In the genomic region with DNA sequence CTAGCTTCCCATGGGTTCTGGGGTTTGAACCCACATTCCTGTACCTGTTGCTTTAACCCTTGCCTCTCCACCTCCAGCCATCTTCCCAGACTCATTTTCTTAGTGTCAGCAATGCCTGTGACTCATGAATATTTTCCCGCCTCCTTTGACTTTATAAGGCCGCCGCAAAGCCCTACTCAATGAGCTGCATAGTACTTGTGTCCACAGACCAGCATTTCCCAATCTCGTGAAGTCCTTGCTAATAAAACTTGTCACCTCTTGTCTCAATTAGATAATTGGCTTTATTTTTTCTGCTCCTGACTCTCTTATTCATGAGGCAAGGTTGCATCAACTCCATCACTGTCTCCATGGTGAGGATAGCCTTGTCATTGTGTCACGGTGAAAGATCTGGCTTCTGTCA, we compare ENCODE assay signal across 36 mouse cellular contexts. TPM values are rescaled to one million over a fixed set of nuclear protein-coding genes. Genes with fewer than 3 reads are reported as not detected.
"Had no signal": no experiment of that assay in that cellular context is flagged by ENCODE, and none has a peak within 500 bp of the region (broad histone marks: within the 10 kb centered on the region; RNA-seq: fewer than 3 reads in every experiment).

No protein-coding gene starts in this region.

- DNase-seq: heart, postnatal 10 days; heart, postnatal 36 days; heart, postnatal 4 days; kidney, adult 11 months; kidney, adult 18-20 months; kidney, adult 2 months; kidney, adult 8-10 months; kidney, adult 9 months; kidney, postnatal 10 days; kidney, postnatal 14 days; kidney, postnatal 25 days; kidney, postnatal 36 days; kidney, postnatal 4 days; layer of hippocampus, adult 9-11 months; layer of hippocampus, postnatal 36 days had no signal

- H3K9me3 ChIP-seq: heart, embryonic 13.5 days; heart, embryonic 15.5 days; hindbrain, embryonic 10.5 days; hindbrain, embryonic 12.5 days; hindbrain, embryonic 13.5 days; hindbrain, embryonic 15.5 days; intestine, embryonic 15.5 days; kidney, embryonic 15.5 days had no signal

- H3K27ac ChIP-seq: heart, embryonic 13.5 days; heart, embryonic 15.5 days; hindbrain, embryonic 10.5 days; hindbrain, embryonic 12.5 days; hindbrain, embryonic 13.5 days; hindbrain, embryonic 14.5 days; hindbrain, embryonic 15.5 days; hindbrain, postnatal 0 days; intestine, embryonic 15.5 days; kidney, embryonic 15.5 days; kidney, postnatal 0 days; layer of hippocampus, adult 2 months; left cerebral cortex, adult 2 months had no signal

- H3K4me2 ChIP-seq: heart, embryonic 11.5 days; heart, embryonic 13.5 days; heart, embryonic 15.5 days; hindbrain, embryonic 12.5 days; hindbrain, embryonic 13.5 days; hindbrain, embryonic 14.5 days; hindbrain, embryonic 15.5 days; intestine, embryonic 15.5 days; kidney, embryonic 15.5 days had no signal

- H3K9ac ChIP-seq: heart, embryonic 13.5 days; heart, embryonic 15.5 days; hindbrain, embryonic 12.5 days; hindbrain, embryonic 13.5 days; hindbrain, embryonic 14.5 days; hindbrain, embryonic 15.5 days; intestine, embryonic 15.5 days; kidney, embryonic 15.5 days had no signal

- H3K36me3 ChIP-seq: heart, embryonic 13.5 days; heart, embryonic 15.5 days; hindbrain, embryonic 10.5 days; hindbrain, embryonic 12.5 days; hindbrain, embryonic 13.5 days; hindbrain, embryonic 15.5 days; intestine, embryonic 15.5 days; kidney, embryonic 15.5 days had no signal

- H3K4me1 ChIP-seq: heart, embryonic 13.5 days; heart, embryonic 15.5 days; hindbrain, embryonic 10.5 days; hindbrain, embryonic 12.5 days; hindbrain, embryonic 13.5 days; hindbrain, embryonic 15.5 days; intestine, embryonic 15.5 days; kidney, embryonic 15.5 days had no signal

- H3K27me3 ChIP-seq: heart, embryonic 13.5 days; heart, embryonic 15.5 days; hindbrain, embryonic 12.5 days; hindbrain, embryonic 15.5 days; intestine, embryonic 15.5 days; kidney, embryonic 15.5 days had no signal

- H3K4me3 ChIP-seq: heart, embryonic 13.5 days; heart, embryonic 15.5 days; hindbrain, embryonic 10.5 days; hindbrain, embryonic 12.5 days; hindbrain, embryonic 13.5 days; hindbrain, embryonic 15.5 days; intestine, embryonic 15.5 days; kidney, embryonic 15.5 days; layer of hippocampus, adult 2 months; left cerebral cortex, adult 2 months had no signal

- ATAC-seq: hindbrain, embryonic 16.5 days; hindbrain, postnatal 0 days; inflammation-experienced regulatory T-cells, adult 6 months; intestine, embryonic 15.5 days; intestine, embryonic 16.5 days; intestine, postnatal 0 days had no signal

RNA-seq across cellular contexts. Expression of a gene that starts 30.5 kb away (rescaled TPM):
- total RNA-seq: hematopoietic stem cell, adult 5-6 weeks had no signal
- polyA plus RNA-seq: inflammation-experienced regulatory T-cells, adult 6 months; kidney, embryonic 14.5 days; kidney, postnatal 0 days; large intestine, adult 2 months had no signal
